In genomic region chr6:83774781-83775563, GRCm38 (mm10) we compare ENCODE assay signal across 8 mouse cellular contexts. TPM values are rescaled to one million over a fixed set of nuclear protein-coding genes. Genes with fewer than 3 reads are reported as not detected.
DNase-seq lines count a peak whose midpoint lies in the region; ATAC-seq and TF ChIP-seq lines count a peak whose summit lies in the region.

No protein-coding gene starts in this region.

- WGBS in embryonic facial prominence, embryonic 13.5 days, result 2% methylated on average over 14 of the region's 14 CpGs
- WGBS in hindbrain, embryonic 14.5 days, result 4% methylated on average over 14 of the region's 14 CpGs
- under 1% methylated on average over 14 of the region's 14 CpGs for WGBS in lung, embryonic 16.5 days

- peak overlapping the region; percentile 79 for H3K4me2 ChIP-seq in embryonic facial prominence, embryonic 13.5 days
- peak overlapping the region; percentile 90 for H3K4me2 ChIP-seq in hindbrain, embryonic 14.5 days (replicated peaks)
- H3K4me2 ChIP-seq in lung, embryonic 16.5 days (ENCODE audit: low read depth, low read length), result peak overlapping the region; percentile 91

- H3K4me3 ChIP-seq in ES-Bruce4 (ENCODE audit: low read depth, low read length), result peak overlapping the region; percentile 90
- H3K4me3 ChIP-seq in embryonic facial prominence, embryonic 13.5 days, result peak overlapping the region; percentile 95
- peak overlapping the region; percentile 98 for H3K4me3 ChIP-seq in hindbrain, embryonic 14.5 days (replicated peaks; ENCODE audit: low read length)
- peak overlapping the region; percentile 97 for H3K4me3 ChIP-seq in lung, embryonic 16.5 days (ENCODE audit: low read length)

- DNase-seq in cerebellum, adult 8-10 months, result peak; percentile 24
- no peak for DNase-seq in cerebellum, postnatal 25 days
- DNase-seq in hindbrain, embryonic 14.5 days (ENCODE audit: low spot score), result no peak
- peak; percentile 21 to 46 for DNase-seq in thymus, adult 18-20 months
- DNase-seq in layer of hippocampus, adult 18-20 months (ENCODE audit: low spot score in 2 of 2), result no peak

- TF ChIP-seq EP300 in ES-Bruce4 (IDR thresholded peaks at IDR 0.05; ENCODE audit: insufficient read depth, low read depth, low read length), result no peak

- no peaks in the 10 kb centered on the region for H3K36me3 ChIP-seq in ES-Bruce4 (ENCODE audit: control insufficient read depth, insufficient read depth, low read length, poor library complexity, severe bottlenecking)
- peaks cover 36% of the 10 kb centered on the region for H3K36me3 ChIP-seq in embryonic facial prominence, embryonic 13.5 days
- peaks cover 31% of the 10 kb centered on the region for H3K36me3 ChIP-seq in hindbrain, embryonic 14.5 days (replicated peaks; ENCODE audit: control insufficient read depth, insufficient read depth)
- H3K36me3 ChIP-seq in lung, embryonic 16.5 days (ENCODE audit: control insufficient read depth, insufficient read depth, low read length), result peaks cover 16% of the 10 kb centered on the region

- H3K27me3 ChIP-seq in ES-Bruce4 (ENCODE audit: control insufficient read depth, insufficient read depth, low read length, poor library complexity, severe bottlenecking), result no peaks in the 10 kb centered on the region
- no peaks in the 10 kb centered on the region for H3K27me3 ChIP-seq in embryonic facial prominence, embryonic 13.5 days
- H3K27me3 ChIP-seq in hindbrain, embryonic 14.5 days (ENCODE audit: control insufficient read depth, insufficient read depth, low read length), result no peaks in the 10 kb centered on the region
- no peaks in the 10 kb centered on the region for H3K27me3 ChIP-seq in lung, embryonic 16.5 days (ENCODE audit: control insufficient read depth, insufficient read depth, low read depth, low read length)

- no peak for TF ChIP-seq POLR2A in ES-Bruce4 (IDR thresholded peaks at IDR 0.05; ENCODE audit: insufficient read depth, low read length)

- H3K9ac ChIP-seq in ES-Bruce4 (ENCODE audit: low read depth, poor library complexity, severe bottlenecking), result peak overlapping the region; percentile 72
- H3K9ac ChIP-seq in embryonic facial prominence, embryonic 13.5 days, result peak overlapping the region; percentile 97
- peak overlapping the region; percentile 93 for H3K9ac ChIP-seq in hindbrain, embryonic 14.5 days
- H3K9ac ChIP-seq in lung, embryonic 16.5 days (ENCODE audit: low read length), result peak overlapping the region; percentile 96

- H3K4me1 ChIP-seq in ES-Bruce4 (ENCODE audit: control insufficient read depth, insufficient read depth, low read length), result no peaks in the 10 kb centered on the region
- H3K4me1 ChIP-seq in embryonic facial prominence, embryonic 13.5 days, result peaks cover 22% of the 10 kb centered on the region
- peaks cover 21% of the 10 kb centered on the region for H3K4me1 ChIP-seq in hindbrain, embryonic 14.5 days (replicated peaks; ENCODE audit: control insufficient read depth, insufficient read depth, low read length)
- peaks cover 14% of the 10 kb centered on the region for H3K4me1 ChIP-seq in lung, embryonic 16.5 days (replicated peaks; ENCODE audit: control insufficient read depth, insufficient read depth, low read length)

- H3K27ac ChIP-seq in ES-Bruce4 (ENCODE audit: insufficient read depth, low read length), result no peak overlapping the region
- peak overlapping the region; percentile 83 for H3K27ac ChIP-seq in embryonic facial prominence, embryonic 13.5 days
- H3K27ac ChIP-seq in hindbrain, embryonic 14.5 days, result peak overlapping the region; percentile 85
- peak overlapping the region; percentile 91 for H3K27ac ChIP-seq in lung, embryonic 16.5 days (ENCODE audit: low read length)

- no peaks in the 10 kb centered on the region for H3K9me3 ChIP-seq in ES-Bruce4 (replicated peaks; ENCODE audit: control insufficient read depth, insufficient read depth, low read length, poor library complexity, severe bottlenecking)
- H3K9me3 ChIP-seq in embryonic facial prominence, embryonic 13.5 days, result no peaks in the 10 kb centered on the region
- H3K9me3 ChIP-seq in hindbrain, embryonic 14.5 days (ENCODE audit: control insufficient read depth, low read length), result no peaks in the 10 kb centered on the region
- no peaks in the 10 kb centered on the region for H3K9me3 ChIP-seq in lung, embryonic 16.5 days (ENCODE audit: control insufficient read depth, low read length)

- ATAC-seq in embryonic facial prominence, embryonic 13.5 days (ENCODE audit: insufficient number of reproducible peaks, insufficient read depth, low FRiP score, low TSS enrichment, low read depth), result no peak
- peak; percentile 25; the same call in 1 of the 2 replicates for ATAC-seq in hindbrain, embryonic 14.5 days (ENCODE audit: low FRiP score)
- peak; percentile 30 for ATAC-seq in lung, embryonic 16.5 days (ENCODE audit: low read depth)

- TF ChIP-seq CTCF in ES-Bruce4 (IDR thresholded peaks at IDR 0.05; ENCODE audit: low read depth, low read length), result no peak

RNA-seq across cellular contexts. Expression of gene Tex261, which starts 0.6 kb away (rescaled TPM):
- 26.2 and 28.9 TPM in 2 replicates for polyA plus RNA-seq in ES-Bruce4 (2011; ENCODE audit: insufficient read depth, insufficient read length, low read depth, missing spikeins)
- polyA plus RNA-seq in embryonic facial prominence, embryonic 13.5 days (2015; fragmentation: Nextera tagmentation; extraction: Ambion mirVana), result 91.3 and 99.5 TPM in 2 replicates
- polyA plus RNA-seq in hindbrain, embryonic 14.5 days (2014; fragmentation: Nextera tagmentation; extraction: Ambion mirVana), result 49.2 and 58.4 TPM in 2 replicates
- 86.3 and 105 TPM in 2 replicates for polyA plus RNA-seq in lung, embryonic 16.5 days (2015; fragmentation: Nextera tagmentation; extraction: Ambion mirVana)
- total RNA-seq in layer of hippocampus, adult 18-20 months (2021), result 10 to 100 TPM; 46.8 to 49.1 TPM

RNA-seq across cellular contexts. Expression of gene Ankrd53, which starts 12.5 kb away (rescaled TPM):
- not detected in 2 replicates for polyA plus RNA-seq in ES-Bruce4 (2011; ENCODE audit: insufficient read depth, insufficient read length, low read depth, missing spikeins)
- 0.15 and 0.30 TPM in 2 replicates for polyA plus RNA-seq in embryonic facial prominence, embryonic 13.5 days (2015; fragmentation: Nextera tagmentation; extraction: Ambion mirVana)
- not detected in 2 replicates for polyA plus RNA-seq in hindbrain, embryonic 14.5 days (2014; fragmentation: Nextera tagmentation; extraction: Ambion mirVana)
- polyA plus RNA-seq in lung, embryonic 16.5 days (2015; fragmentation: Nextera tagmentation; extraction: Ambion mirVana), result 0.14 TPM in 1 of 2 replicates, not detected in the other
- not detected for total RNA-seq in layer of hippocampus, adult 18-20 months (2021)

RNA-seq across cellular contexts. Expression of gene Nagk, which starts 19.8 kb away (rescaled TPM):
- 8.4 and 11.8 TPM in 2 replicates for polyA plus RNA-seq in ES-Bruce4 (2011; ENCODE audit: insufficient read depth, insufficient read length, low read depth, missing spikeins)
- polyA plus RNA-seq in embryonic facial prominence, embryonic 13.5 days (2015; fragmentation: Nextera tagmentation; extraction: Ambion mirVana), result 55.4 and 58.0 TPM in 2 replicates
- 89.7 and 98.1 TPM in 2 replicates for polyA plus RNA-seq in hindbrain, embryonic 14.5 days (2014; fragmentation: Nextera tagmentation; extraction: Ambion mirVana)
- 58.3 and 63.5 TPM in 2 replicates for polyA plus RNA-seq in lung, embryonic 16.5 days (2015; fragmentation: Nextera tagmentation; extraction: Ambion mirVana)
- total RNA-seq in layer of hippocampus, adult 18-20 months (2021), result 10 to 100 TPM; 46.1 to 51.0 TPM

RNA-seq across cellular contexts. Expression of gene Atp6v1b1, which starts 32.2 kb away (rescaled TPM):
- not detected in 2 replicates for polyA plus RNA-seq in ES-Bruce4 (2011; ENCODE audit: insufficient read depth, insufficient read length, low read depth, missing spikeins)
- polyA plus RNA-seq in embryonic facial prominence, embryonic 13.5 days (2015; fragmentation: Nextera tagmentation; extraction: Ambion mirVana), result 1.1 and 2.1 TPM in 2 replicates
- polyA plus RNA-seq in hindbrain, embryonic 14.5 days (2014; fragmentation: Nextera tagmentation; extraction: Ambion mirVana), result not detected in 2 replicates
- 1.4 TPM in 2 replicates for polyA plus RNA-seq in lung, embryonic 16.5 days (2015; fragmentation: Nextera tagmentation; extraction: Ambion mirVana)
- total RNA-seq in layer of hippocampus, adult 18-20 months (2021), result under 1 TPM; 0.20 to 0.37 TPM

RNA-seq across cellular contexts. Expression of gene Paip2b, which starts 56.6 kb away (rescaled TPM):
- polyA plus RNA-seq in ES-Bruce4 (2011; ENCODE audit: insufficient read depth, insufficient read length, low read depth, missing spikeins), result 40.9 and 44.2 TPM in 2 replicates
- polyA plus RNA-seq in embryonic facial prominence, embryonic 13.5 days (2015; fragmentation: Nextera tagmentation; extraction: Ambion mirVana), result 20.8 and 24.0 TPM in 2 replicates
- polyA plus RNA-seq in hindbrain, embryonic 14.5 days (2014; fragmentation: Nextera tagmentation; extraction: Ambion mirVana), result 22.1 and 28.3 TPM in 2 replicates
- polyA plus RNA-seq in lung, embryonic 16.5 days (2015; fragmentation: Nextera tagmentation; extraction: Ambion mirVana), result 17.4 and 18.2 TPM in 2 replicates
- 10 to 100 TPM; 62.2 to 64.0 TPM for total RNA-seq in layer of hippocampus, adult 18-20 months (2021)

Comparison
In these comparisons a context has a peak if more than half of its experiments do, and no peak if none do; other contexts are left out.
1. DNase-seq: peak in cerebellum, adult 8-10 months (single experiment) and thymus, adult 18-20 months (2 of 2); none in cerebellum, postnatal 25 days (0 of 2), hindbrain, embryonic 14.5 days (single experiment) and layer of hippocampus, adult 18-20 months (0 of 2).
2. Peak in every context shown above with its lines, with median percentiles within 50 percentile points of each other: H3K4me3 ChIP-seq, H3K9ac ChIP-seq and H3K4me2 ChIP-seq.